ENCODE assay signal across 21 mouse cellular contexts in genomic region chr11:55764846-55765245, GRCm38 (mm10).
DNase-seq lines count a peak whose midpoint lies in the region; ATAC-seq lines count a peak whose summit lies in the region.
"Had no signal": no experiment of that assay in that cellular context is flagged by ENCODE, and none has a peak within 500 bp of the region (broad histone marks: within the 10 kb centered on the region; RNA-seq: fewer than 3 reads in every experiment).

No protein-coding gene starts in this region.

- no peaks in the 10 kb centered on the region for H3K4me1 ChIP-seq in midbrain, embryonic 11.5 days (ENCODE audit: control insufficient read depth, insufficient read depth, low read length)
- H3K4me1 ChIP-seq in midbrain, embryonic 13.5 days (replicated peaks): no peaks in the 10 kb centered on the region
- H3K4me1 ChIP-seq: embryonic facial prominence, embryonic 10.5 days; embryonic facial prominence, embryonic 12.5 days; forebrain, embryonic 13.5 days; forebrain, embryonic 15.5 days had no signal

- WGBS in midbrain, embryonic 11.5 days: 94% methylated on average over 1 of the region's 1 CpGs
- 100% methylated on average over 1 of the region's 1 CpGs for WGBS in midbrain, embryonic 13.5 days

- H3K27me3 ChIP-seq in midbrain, embryonic 11.5 days (ENCODE audit: control insufficient read depth, insufficient read depth, low read length): no peaks in the 10 kb centered on the region
- H3K27me3 ChIP-seq in midbrain, embryonic 13.5 days: no peaks in the 10 kb centered on the region
- H3K27me3 ChIP-seq: embryonic facial prominence, embryonic 12.5 days; forebrain, embryonic 13.5 days; forebrain, embryonic 15.5 days had no signal

- no peak overlapping the region for H3K4me2 ChIP-seq in midbrain, embryonic 11.5 days
- no peak overlapping the region for H3K4me2 ChIP-seq in midbrain, embryonic 13.5 days (replicated peaks)
- H3K4me2 ChIP-seq: embryonic facial prominence, embryonic 12.5 days; forebrain, embryonic 13.5 days; forebrain, embryonic 15.5 days had no signal

- H3K36me3 ChIP-seq in midbrain, embryonic 11.5 days (ENCODE audit: control insufficient read depth, insufficient read depth, low read length): no peaks in the 10 kb centered on the region
- H3K36me3 ChIP-seq in midbrain, embryonic 13.5 days: no peaks in the 10 kb centered on the region
- H3K36me3 ChIP-seq: embryonic facial prominence, embryonic 10.5 days; embryonic facial prominence, embryonic 12.5 days; forebrain, embryonic 15.5 days; G1E had no signal

- no peak overlapping the region for H3K4me3 ChIP-seq in midbrain, embryonic 11.5 days (ENCODE audit: low read depth, low read length)
- H3K4me3 ChIP-seq in midbrain, embryonic 13.5 days (replicated peaks): no peak overlapping the region
- H3K4me3 ChIP-seq: embryonic facial prominence, embryonic 10.5 days; embryonic facial prominence, embryonic 12.5 days; forebrain, embryonic 13.5 days; forebrain, embryonic 15.5 days had no signal

- ATAC-seq in cerebellum, adult (ENCODE audit: insufficient number of reproducible peaks, low FRiP score, low TSS enrichment): no peak
- no peak for ATAC-seq in midbrain, embryonic 11.5 days (ENCODE audit: low FRiP score)
- no peak for ATAC-seq in midbrain, embryonic 13.5 days
- ATAC-seq: activated CD4-positive, CD25-positive, alpha-beta regulatory T cell, adult 4 months; CD4-positive, CD25-positive, alpha-beta regulatory T cell, adult 4 months; forebrain, embryonic 13.5 days; forebrain, embryonic 15.5 days; forebrain, postnatal 0 days; Patski had no signal

- no peak overlapping the region for H3K27ac ChIP-seq in midbrain, embryonic 11.5 days (ENCODE audit: low read depth, low read length)
- no peak overlapping the region for H3K27ac ChIP-seq in midbrain, embryonic 13.5 days
- H3K27ac ChIP-seq: embryonic facial prominence, embryonic 10.5 days; embryonic facial prominence, embryonic 12.5 days; forebrain, embryonic 13.5 days; forebrain, embryonic 15.5 days had no signal

- H3K9me3 ChIP-seq in midbrain, embryonic 11.5 days (ENCODE audit: control insufficient read depth, low read length): no peaks in the 10 kb centered on the region
- no peaks in the 10 kb centered on the region for H3K9me3 ChIP-seq in midbrain, embryonic 13.5 days
- H3K9me3 ChIP-seq: embryonic facial prominence, embryonic 10.5 days; embryonic facial prominence, embryonic 12.5 days; forebrain, embryonic 13.5 days; forebrain, embryonic 15.5 days had no signal

- no peak overlapping the region for H3K9ac ChIP-seq in midbrain, embryonic 11.5 days (ENCODE audit: low read length)
- H3K9ac ChIP-seq in midbrain, embryonic 13.5 days (replicated peaks): no peak overlapping the region
- H3K9ac ChIP-seq: embryonic facial prominence, embryonic 12.5 days; forebrain, embryonic 13.5 days; forebrain, embryonic 15.5 days; forebrain, postnatal 0 days had no signal

- DNase-seq in cerebellum, postnatal 10 days: peak; percentile 49 to 57
- DNase-seq in cerebellum, postnatal 25 days: peak; percentile 21 to 43
- no peak for DNase-seq in cerebellum, adult 9-11 months
- peak; percentile 10 for DNase-seq in midbrain, embryonic 11.5 days (ENCODE audit: low spot score, missing footprints)
- DNase-seq: adrenal gland, adult 8-10 months; adrenal gland, postnatal 14 days; adrenal gland, postnatal 36 days; B cell, adult 2 months; cerebellum, adult 11 months; cerebellum, adult 9-10 months; forebrain, postnatal 0 days had no signal
